Mouse (Mus musculus) right cerebral cortex, postnatal 25 days (tissue): Measurements from ENCODE around the gene Cd19.
"Not testable (repeated sequence)": the region's sequence is repeated elsewhere in the genome, so short reads cannot be mapped to it uniquely, and the experiment has no call there.

ENCODE experiments used
- DNase-seq: peaks from one replicate; pipeline ENCODE4 v3.0.0; 2022

Gene Cd19

DNA sequence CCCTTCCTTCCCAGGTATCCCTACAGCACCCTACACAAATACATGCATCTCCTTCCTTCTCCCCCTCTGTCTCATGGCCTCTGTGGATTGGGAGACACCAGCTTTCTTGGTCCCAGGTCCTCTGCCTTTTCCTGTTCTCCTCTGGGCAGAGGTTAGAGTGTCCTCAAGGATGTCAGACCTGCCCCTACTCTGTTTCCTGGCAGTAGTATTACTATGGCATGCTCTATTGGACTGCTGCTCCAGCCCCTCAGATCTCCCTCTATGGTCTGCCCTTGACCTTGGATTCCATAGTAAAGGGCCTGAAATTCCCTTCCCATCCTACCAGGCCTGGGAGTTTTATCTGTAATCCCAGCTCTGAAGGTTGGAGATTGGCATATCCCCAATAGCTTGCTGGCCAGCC is 15.5 kb upstream of the Cd19 start:
- DNase-seq = no peak

DNA sequence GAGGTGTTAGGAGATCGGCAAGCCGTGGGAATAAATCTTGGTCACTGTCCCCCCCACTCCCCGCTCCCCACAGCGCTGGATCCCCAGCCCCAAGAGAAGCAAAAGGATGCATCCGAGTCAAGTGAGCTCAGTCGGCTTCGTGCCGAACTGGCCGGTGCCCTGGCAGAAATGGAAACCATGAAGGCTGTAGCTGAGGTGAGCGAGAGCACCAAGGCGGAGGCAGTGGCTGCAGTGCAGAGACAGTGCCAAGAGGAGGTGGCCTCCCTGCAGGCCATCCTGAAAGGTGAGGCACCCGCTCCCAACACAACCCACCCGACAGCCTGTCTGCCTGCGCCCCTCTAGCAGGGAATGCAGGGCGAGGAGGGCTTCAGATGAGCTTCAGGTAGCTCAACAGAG is 14.8 kb upstream of the Cd19 start:
- no peak for DNase-seq

DNA sequence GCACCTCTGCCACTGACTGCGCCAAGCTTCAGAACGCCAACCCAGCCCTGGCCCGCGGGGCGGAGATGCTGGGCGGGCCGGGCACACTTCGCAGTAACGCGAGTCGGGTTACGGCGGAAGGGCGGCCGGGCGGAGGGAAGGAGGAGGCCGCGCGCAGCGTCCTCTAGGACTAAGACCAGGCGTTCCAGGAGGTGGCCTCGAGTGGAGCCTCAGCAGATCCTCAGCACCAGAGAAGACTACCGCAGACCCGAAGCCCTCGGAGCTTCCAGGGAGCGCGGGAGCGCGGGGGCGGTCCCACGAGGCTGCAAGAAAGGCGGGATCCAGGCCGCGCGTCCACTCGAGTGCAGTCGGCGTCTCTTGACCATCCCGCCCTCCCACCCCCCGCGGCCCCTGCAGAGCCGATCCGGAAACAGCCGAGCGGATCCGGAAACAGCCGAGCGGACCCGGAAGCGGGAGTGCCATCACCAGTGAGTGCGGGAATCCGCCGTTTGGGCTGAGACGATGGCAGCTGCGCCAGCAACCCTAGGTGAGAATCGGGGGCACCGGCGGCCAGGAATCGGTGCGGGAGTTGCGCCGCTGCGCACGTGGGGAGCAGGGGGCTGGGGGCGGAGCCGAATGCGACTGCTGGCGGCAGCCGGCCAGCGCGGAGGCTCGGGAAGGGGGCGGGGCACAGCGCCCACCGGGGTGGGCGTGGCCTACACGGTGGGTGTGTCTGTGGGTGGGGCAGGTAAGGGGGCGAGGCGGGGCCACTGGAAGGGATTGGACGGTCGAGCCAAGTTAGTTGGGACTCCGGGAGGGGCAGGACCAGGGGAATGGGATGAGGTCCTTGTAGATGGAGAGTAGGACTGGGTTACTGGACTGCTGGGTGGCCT is 14.2 kb upstream of the Cd19 start, which contains the start of gene Rabep2:
Rabep2 (plus strand) TSS at position 129 of the 872 bp plus-strand sequence.
- DNase-seq = peak; percentile 93

DNA sequence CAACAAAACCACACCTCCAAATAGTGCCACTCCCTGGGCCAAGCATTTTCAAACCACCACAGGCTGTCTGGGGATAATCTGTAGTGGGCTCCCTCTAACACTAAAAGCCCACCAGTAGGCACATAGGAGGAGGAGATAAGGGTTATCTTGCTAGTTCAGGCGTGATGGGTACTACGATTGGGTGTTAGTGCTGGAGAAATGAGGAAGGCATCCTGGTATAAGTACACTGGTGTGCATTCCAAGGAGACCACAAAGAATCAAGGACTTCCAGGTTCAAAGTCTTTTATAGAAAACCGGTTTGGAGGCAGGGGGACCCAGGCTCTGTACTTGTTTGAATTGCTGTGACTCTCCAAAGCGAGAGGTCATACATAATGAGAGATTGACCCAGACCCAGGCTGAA is 13.5 kb upstream of the Cd19 start:
- DNase-seq = no peak

DNA sequence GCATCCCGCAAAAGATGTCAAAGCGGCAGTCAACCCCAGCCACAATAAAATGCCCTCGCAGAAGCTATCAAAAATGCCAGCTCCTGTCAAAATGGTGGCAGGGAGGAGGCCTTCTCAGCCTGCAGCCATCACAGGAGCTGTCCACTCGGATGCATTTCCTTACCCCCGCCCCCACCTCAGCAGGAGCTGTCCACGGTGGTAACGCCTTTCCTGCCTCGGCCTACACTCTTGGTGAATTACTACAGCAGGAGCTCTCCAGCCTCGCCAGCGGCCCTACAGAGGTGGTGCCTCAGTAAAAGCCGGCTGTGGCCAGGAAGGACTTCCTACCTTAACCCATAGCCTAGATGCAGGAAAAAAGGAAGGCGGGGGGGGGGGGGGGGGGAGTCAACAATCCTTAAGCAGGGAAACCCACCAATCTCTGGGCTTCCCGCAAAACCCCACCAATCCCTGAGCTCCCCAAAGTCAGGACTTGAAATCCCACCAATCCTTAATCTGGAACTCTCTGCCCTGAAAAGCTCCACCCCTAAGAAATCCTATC is 12.7 kb upstream of the Cd19 start:
- DNase-seq = no peak

DNA sequence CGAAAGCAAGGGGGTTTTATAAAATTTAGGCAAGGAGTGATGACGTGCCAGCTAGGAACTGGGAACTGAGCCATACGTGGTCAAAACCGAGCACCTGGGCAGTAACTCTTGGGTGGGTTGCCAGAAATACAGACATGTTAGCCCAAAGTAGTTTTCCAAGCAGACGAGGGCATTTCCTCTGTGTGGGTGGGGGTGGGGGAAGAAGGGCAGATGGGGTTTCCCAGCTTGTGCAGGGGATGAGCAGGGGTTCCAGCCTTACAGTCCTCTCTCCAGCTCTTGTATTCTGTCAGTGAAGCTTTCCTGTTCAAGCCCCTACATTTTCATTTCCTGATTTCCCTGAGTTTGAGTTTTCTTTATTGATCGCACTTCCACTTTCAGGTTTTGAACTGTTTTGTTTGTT is 9.5 kb upstream of the Cd19 start:
- DNase-seq = no peak

DNA sequence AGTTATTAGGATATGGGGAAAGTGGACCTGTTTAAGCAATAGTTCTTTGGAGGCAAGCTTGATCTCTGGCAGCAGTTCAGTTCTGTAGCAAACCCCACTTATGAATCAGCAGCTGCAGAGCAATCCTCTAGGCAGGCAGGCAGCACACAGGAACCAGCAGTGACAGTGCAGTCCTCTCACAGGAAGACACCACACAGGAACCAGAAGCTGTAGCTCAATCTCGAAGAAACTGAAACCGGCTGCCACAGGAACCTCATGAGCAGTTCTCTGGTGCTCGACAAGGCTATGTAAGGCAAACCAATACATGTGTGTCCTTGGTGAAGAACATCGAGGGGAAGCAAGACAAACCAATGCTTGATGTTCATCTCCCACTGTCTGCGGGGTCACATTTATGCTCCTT is 7.1 kb upstream of the Cd19 start:
- no peak for DNase-seq

DNA sequence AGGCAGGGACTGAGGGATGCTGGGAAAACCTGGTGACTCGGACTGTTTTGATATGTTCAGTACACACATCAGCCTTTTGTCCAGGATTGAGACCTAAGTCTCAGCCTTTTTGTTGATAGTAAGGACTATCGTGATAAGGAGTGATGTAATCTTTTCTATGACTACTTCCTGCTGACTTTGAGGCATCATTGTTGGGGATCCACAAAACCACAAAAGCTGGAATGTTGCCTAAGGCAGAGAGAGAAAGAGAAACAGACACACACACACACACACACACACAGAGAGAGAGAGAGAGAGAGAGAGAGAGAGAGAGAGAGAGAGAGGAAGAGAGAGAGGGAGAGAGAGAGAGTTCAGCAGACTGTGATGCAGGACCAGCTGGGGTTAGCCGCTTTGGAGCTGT is 3.8 kb upstream of the Cd19 start:
- DNase-seq = no peak

DNA sequence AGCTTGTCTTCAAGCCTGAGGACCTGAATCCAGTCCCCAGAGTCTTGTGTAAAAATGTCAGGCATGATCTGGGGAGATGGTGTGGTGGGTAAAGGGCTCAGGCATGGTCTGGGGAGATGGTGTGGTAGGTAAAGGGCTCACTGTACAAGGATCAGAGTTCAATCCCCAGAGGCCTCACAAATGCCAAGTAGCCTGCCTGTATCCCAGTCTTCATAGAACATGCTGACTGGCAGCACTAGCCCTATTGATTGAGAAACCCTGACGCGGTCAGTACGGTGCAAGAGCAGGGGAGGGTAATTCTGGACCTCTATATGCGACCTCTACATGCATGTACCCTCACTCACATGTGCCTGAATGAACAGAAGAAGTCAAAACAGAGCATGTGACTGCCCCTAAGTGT is 2.9 kb upstream of the Cd19 start:
- no peak for DNase-seq

DNA sequence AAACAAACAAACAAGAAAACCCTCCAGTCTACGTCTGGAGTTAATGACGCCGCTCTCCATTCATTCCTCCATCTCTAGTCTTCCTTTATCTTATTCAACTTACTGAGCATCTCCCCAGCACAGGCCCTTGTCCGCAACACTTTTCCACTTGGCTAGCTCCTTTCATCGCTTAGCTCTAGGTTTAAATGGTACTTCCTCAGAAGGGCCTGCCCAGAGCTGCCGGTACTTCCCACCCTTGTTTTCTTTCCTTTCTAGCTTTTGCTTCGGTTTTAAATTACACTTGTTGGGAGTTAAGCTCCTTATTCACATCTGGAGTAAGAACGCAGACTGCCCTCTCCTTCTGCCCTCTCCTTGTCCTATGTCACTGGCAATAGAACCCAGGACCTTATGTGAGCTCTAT is 2.4 kb upstream of the Cd19 start:
- DNase-seq = no peak

DNA sequence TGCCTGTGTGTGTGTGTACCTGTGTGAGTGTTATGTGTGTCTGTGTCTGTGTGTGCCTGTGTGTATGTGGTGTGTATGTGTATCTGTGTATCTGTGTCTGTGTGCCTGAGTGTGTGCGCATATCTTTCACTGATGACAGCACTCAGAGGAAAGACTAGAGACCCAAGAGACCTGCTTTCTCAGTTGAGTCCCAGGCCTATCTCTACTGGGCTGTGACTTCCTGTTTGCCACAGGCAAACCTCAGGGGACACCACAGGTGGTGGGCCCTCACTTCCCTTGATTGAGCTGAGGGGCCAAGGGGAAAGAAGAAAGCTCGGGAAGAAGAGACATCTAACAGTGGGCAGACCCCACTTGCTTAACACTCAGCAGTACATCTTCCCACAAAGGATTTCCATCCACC is 1.9 kb upstream of the Cd19 start:
- no peak for DNase-seq

DNA sequence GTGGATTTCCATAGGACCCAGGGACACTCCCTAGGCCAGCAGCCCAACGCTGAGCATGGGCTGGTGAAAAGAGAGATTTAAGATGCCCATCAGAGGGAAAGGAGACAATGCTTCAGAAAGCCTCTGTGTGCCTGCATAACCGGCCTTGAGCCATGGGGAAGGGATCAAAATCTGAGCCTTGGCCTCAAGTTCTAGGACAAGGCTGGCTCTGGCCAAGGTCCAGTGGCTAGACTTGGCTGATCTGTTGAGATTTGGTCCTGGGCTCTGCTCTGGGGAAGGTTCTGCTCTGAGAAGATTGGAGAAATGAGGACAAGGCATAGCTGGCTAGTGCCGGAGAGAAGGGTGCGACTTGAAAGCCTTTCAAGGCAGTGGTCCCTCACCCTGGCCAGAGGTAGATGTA is 3.6 kb downstream of the Cd19 start:
- no peak for DNase-seq

DNA sequence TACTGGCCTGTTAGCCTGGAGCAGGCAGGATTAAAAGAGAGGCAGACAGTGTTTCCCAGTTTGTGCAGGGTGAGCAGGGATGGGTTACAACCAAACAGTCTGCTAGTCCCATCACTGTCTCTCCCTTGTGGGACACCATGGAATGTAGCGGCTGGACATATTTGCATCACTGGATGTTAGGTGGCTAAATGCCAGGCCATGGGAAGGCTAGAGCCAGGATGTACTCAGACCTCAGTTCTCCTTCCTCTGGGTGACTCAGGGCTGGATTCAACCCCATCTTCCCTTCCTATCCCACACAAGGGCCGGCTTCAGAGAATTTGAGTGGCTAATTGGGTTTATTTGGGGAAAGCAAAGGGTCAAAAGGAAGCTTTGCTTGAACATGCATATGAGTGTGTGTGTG is 6.0 kb downstream of the Cd19 start:
- no peak for DNase-seq

DNA sequence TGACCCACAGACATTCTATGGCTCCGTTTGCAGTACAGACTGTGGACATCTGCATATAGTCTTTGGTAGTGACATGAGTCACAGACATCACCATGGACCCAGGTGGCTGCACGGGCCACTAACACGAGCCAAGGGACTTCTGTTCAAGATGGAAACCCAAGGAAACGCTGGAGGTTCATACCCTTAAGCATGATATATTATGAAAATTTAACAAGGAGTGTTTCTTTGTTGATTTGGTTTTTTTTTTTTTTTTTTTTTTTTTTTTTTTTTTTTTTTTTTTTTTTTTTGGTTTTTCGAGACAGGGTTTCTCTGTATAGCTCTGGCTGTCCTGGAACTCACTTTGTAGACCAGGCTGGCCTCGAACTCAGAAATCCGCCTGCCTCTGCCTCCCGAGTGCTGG is 12.2 kb downstream of the Cd19 start:
- DNase-seq = not testable (repeated sequence)

DNA sequence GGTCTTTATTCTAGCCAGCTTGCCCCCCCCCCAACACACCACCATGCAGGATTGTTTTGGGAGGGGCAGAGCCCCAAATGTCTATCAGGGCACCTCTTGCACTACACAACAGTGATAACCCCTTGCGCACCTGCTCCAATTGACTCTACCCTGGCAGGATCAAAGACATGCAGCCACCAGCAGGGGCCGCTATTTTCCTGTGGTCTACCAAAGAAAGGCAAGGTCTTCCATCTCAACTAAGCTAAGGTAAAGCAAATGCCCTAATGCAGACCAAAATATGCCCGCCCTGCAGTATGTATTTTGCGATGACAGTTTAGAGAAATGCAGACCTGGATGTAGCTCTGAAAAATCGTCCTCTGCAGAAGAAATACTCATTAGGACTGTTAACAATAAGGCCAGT is 15.1 kb downstream of the Cd19 start:
- peak; percentile 64 for DNase-seq

DNA sequence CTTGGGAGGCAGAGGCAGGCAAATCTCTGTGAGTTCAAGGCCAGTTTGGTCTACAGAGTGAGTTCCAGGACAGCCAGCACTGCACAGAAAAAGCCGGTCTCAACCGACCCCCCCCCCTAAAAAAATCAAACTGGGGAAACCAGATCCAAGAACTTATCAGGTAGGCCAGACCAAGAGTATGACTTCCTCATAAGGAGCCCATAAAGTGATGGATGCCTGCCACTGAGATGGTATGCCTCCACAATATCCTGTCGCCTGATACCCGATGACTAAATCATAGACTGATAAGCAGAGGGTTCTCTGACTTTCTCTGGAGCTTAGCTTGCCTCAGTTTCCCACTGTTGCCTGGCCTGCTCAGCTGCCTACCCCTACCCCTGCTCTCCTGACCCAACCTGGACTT is 16.9 kb downstream of the Cd19 start:
- no peak for DNase-seq

DNA sequence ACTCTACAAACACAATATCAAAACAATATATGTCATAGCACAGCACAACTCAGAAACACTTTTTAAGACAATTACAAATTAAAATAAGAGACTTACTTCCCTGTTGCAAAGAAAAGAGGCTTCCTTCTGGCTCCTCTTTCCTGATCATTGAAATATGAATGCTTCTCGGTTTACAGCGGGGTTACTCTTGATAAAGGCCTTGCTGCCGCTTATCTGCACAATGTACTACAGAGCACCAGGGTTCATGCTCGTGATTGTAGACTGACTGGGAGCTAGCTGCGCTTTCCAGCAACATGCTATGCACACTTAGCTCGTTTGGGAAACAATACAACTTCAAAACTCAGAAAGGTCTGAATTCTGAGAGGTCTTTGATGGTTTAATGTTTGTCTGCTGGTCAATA is 17.5 kb downstream of the Cd19 start:
- no peak for DNase-seq

DNA sequence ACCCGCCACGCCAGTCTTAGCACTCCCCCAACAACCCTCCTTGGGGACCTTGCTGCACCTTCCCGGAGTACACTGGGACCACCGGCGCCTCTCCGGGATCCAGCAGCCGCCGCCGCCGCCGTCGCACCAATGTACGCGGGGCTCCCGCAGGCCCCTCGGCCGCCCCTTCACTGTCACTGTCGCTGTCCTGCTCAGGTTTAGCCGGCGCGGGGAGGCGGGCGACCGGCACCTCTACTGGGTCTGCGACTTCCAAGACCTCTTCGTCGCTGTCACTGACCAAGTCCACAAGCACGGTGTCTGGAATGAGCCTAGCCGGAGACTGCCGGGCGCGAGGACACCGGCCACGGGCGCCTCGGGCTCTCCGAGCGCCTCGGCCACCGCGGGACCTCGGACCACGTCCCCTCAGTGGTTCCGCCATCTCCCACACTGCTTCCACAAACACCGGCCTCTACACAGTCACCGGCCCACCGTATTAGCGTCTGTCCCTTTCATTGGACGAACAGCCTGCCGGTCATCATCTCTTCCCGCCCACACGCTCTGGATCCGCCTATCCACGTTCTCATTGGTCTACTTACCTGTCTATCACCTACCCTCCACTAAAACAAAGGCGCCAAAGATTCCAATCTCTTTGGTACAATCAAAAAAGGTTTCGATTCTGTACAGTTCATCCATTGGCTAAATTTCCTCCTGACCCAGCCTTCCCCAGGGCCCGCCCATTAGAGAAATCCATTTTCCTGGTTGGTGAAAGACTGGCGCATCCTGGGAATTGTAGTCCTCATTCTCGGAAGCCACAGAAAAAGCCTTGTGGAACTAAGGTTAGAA is 18.2 kb downstream of the Cd19 start, which contains the start of gene Nfatc2ip:
Nfatc2ip (minus strand) TSS at position 440 of the 822 bp plus-strand sequence.
- peak; percentile 96 for DNase-seq

DNA sequence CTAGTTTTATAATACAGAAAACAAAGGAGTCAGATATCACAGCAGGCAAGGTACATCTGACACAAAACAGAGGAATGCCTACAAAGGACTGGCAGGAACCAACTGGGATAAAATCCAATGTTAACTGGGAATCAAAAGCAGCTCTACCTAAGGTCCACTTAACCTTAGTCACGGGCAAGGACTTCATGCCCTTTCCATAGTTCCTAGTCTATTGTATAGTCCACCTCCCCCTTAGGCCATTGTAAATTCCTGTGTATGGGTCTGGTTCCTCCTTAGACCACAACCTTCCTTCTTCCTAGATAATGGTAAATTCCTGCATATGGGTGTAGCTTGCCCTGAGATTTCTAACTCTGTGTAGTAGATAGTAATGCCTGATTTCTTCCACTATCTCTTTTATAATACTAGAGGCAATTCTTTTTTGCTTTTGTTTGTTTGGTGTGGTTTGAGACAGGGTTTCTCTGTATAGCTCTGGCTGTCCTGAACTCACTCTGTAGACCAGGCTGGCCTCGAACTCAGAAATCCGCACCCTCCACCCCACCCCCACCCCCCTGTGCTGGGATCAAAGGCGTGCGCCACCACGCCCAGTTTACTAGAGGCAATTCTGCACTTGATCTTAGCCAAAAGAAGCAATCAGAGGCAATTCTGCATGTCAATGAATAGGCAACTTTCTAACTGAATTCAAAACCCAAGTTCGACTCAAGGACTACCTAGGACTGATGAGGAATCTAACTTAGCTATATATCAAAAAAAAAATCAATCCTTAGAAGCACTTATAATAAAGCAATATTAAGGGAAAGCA is 22.4 kb downstream of the Cd19 start:
- not testable (repeated sequence) for DNase-seq

DNA sequence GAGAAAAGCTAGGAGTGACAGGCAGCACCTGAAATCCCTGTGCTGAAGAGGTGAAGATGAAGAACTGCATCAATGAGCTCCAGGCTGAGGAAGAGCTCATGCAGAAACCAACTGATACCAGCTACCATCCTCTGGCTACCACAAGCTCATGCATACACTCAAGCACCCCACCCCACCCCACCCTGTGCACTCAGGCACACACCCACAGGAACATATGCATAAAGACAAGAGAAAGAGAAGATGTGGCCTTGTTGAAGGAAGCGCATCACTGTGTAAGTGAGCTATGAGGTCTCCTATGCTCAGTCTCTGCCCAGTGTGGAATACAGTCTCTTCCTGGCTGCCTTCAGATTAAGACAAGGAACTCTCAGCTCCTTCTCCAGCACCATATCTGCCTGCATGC is 26.5 kb downstream of the Cd19 start:
- DNase-seq = no peak

DNA sequence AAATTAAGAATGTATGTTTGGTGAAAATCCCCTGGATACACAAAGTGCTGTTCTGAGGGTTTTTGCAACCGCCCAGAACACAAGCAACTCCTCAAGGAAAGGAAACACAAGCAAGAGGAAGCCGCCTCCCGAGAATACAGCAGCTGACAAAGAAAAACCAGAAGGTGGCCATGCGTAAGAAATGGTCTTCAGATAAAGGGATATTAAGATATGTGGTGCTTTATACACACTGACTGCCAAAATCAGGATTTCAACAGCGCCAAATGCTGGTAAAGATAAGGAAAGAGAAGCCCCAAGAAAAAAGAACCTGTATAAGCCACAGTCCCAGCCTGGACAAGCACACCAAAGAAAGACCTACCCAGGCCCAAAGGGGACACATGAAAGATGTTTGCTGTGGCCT is 31.1 kb downstream of the Cd19 start:
- no peak for DNase-seq

DNA sequence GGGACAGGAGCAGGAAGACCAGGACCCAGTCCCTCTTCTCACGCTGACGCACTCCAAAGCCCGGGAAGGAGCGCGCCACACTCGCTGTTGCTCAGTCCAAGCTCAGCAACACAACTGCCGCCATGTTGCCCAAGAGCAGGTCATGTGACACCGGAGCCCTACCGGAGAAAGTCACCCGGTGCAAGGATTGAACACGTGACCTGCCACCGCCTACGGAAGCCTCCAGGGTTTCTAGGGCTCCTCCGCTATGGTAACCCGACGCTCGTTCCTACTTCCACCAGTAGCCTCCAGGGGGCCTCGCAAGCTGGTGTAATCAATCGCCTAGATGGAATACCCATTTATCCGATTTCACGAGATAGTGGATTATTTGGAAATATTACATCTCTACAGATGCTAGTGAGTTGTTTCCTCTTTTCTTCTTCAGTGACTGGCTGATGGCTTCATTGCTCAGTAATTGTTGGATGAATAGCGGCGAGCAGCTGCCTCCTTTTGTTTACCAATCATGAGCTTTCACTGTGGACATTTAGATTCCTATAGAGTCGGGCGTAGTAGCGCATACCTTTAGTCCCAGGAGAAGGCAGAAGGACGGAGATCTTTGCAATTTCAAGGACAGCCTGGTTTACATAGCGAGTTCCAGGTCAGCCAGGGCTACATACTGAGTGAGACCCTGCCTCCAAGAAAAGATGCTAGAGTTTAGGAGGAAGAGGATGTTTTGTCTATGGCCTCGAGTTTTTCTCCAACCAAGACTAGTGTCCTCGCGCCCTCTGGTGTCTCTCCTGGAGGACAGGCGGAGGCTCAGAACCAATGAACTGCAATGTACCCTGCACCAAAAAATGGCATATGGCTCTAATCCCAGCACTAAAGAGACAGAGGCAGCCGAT is 37.2 kb downstream of the Cd19 start, which contains the start of gene Spns1:
Spns1 (minus strand) TSS at position 173 of the 881 bp plus-strand sequence.
- peak; percentile 96 for DNase-seq
